Mouse (Mus musculus): Measurements from ENCODE around the gene Zcchc2. TPM values are rescaled to one million over a fixed set of nuclear protein-coding genes. Genes with fewer than 3 reads are reported as not detected.

The Zcchc2 gene
- polyA plus RNA-seq, 1 experiment from 2014 or later: 2.8 TPM

- H3K4me1 ChIP-seq (ENCODE audit: control insufficient read depth, insufficient read depth, low read length): peaks cover 30% of the 10 kb centered on the region
- H3K27ac ChIP-seq (replicated peaks; ENCODE audit: low read depth, low read length): no peak overlapping the region
- H3K4me3 ChIP-seq (ENCODE audit: low read depth, low read length): peak overlapping the region; percentile 80
- whole genome bisulfite sequencing: 4% methylated on average over 7 of the region's 7 CpGs
- H3K9me3 ChIP-seq (ENCODE audit: control insufficient read depth, low read length): no peaks in the 10 kb centered on the region
- ATAC-seq (ENCODE audit: low read depth) (no peak), DNase-seq (ENCODE audit: low spot score) (no peak)
- no peaks in the 10 kb centered on the region for H3K27me3 ChIP-seq (replicated peaks; ENCODE audit: control insufficient read depth, insufficient read depth, low read length)
- peak overlapping the region; percentile 81 for H3K9ac ChIP-seq (ENCODE audit: low read depth, low read length)
- no peaks in the 10 kb centered on the region for H3K36me3 ChIP-seq (ENCODE audit: control insufficient read depth, insufficient read depth, low read length)
- H3K4me2 ChIP-seq (ENCODE audit: low read depth, low read length): peak overlapping the region; percentile 99
Measured at GRCm38 (mm10) chr1:105993196-105993595, 3.0 kb downstream of the Zcchc2 start.

- peak; percentile 90 for DNase-seq (ENCODE audit: low spot score)
- H3K4me3 ChIP-seq (ENCODE audit: low read depth, low read length): peak overlapping the region; percentile 80
- H3K27ac ChIP-seq (replicated peaks; ENCODE audit: low read depth, low read length): no peak overlapping the region
- peak; percentile 60 for ATAC-seq (ENCODE audit: low read depth)
- no peaks in the 10 kb centered on the region for H3K27me3 ChIP-seq (replicated peaks; ENCODE audit: control insufficient read depth, insufficient read depth, low read length)
- H3K9me3 ChIP-seq (ENCODE audit: control insufficient read depth, low read length): no peaks in the 10 kb centered on the region
- WGBS: 1% methylated on average over 16 of the region's 37 CpGs
- peak overlapping the region; percentile 81 for H3K9ac ChIP-seq (ENCODE audit: low read depth, low read length)
- H3K4me1 ChIP-seq (ENCODE audit: control insufficient read depth, insufficient read depth, low read length): peaks cover 28% of the 10 kb centered on the region
- H3K4me2 ChIP-seq (ENCODE audit: low read depth, low read length): peak overlapping the region; percentile 99
- H3K36me3 ChIP-seq (ENCODE audit: control insufficient read depth, insufficient read depth, low read length): no peaks in the 10 kb centered on the region
Measured at GRCm38 (mm10) chr1:105993601-105994209, 3.5 kb downstream of the Zcchc2 start.

GRCm38 (mm10) chr1:105995966-105996365 lies 5.8 kb downstream of the Zcchc2 start:
- peaks cover 25% of the 10 kb centered on the region for H3K4me1 ChIP-seq (ENCODE audit: control insufficient read depth, insufficient read depth, low read length)
- no peaks in the 10 kb centered on the region for H3K9me3 ChIP-seq (ENCODE audit: control insufficient read depth, low read length)
- DNase-seq (ENCODE audit: low spot score): no peak
- no peak overlapping the region for H3K4me2 ChIP-seq (ENCODE audit: low read depth, low read length)
- H3K9ac ChIP-seq (ENCODE audit: low read depth, low read length): no peak overlapping the region
- H3K27ac ChIP-seq (replicated peaks; ENCODE audit: low read depth, low read length): no peak overlapping the region
- whole genome bisulfite sequencing: 83% methylated on average over 2 of the region's 2 CpGs
- ATAC-seq (ENCODE audit: low read depth): no peak
- no peaks in the 10 kb centered on the region for H3K36me3 ChIP-seq (ENCODE audit: control insufficient read depth, insufficient read depth, low read length)
- H3K27me3 ChIP-seq (replicated peaks; ENCODE audit: control insufficient read depth, insufficient read depth, low read length): no peaks in the 10 kb centered on the region
- H3K4me3 ChIP-seq (ENCODE audit: low read depth, low read length): no peak overlapping the region

GRCm38 (mm10) chr1:105997282-105997681 lies 7.1 kb downstream of the Zcchc2 start:
- no peak overlapping the region for H3K9ac ChIP-seq (ENCODE audit: low read depth, low read length)
- peak; percentile 11 for DNase-seq (ENCODE audit: low spot score)
- no peaks in the 10 kb centered on the region for H3K9me3 ChIP-seq (ENCODE audit: control insufficient read depth, low read length)
- H3K4me3 ChIP-seq (ENCODE audit: low read depth, low read length): no peak overlapping the region
- no peak overlapping the region for H3K4me2 ChIP-seq (ENCODE audit: low read depth, low read length)
- H3K36me3 ChIP-seq (ENCODE audit: control insufficient read depth, insufficient read depth, low read length): no peaks in the 10 kb centered on the region
- no peak for ATAC-seq (ENCODE audit: low read depth)
- H3K27ac ChIP-seq (replicated peaks; ENCODE audit: low read depth, low read length): no peak overlapping the region
- 48% methylated on average over 3 of the region's 3 CpGs for WGBS
- H3K27me3 ChIP-seq (replicated peaks; ENCODE audit: control insufficient read depth, insufficient read depth, low read length): no peaks in the 10 kb centered on the region
- peaks cover 18% of the 10 kb centered on the region for H3K4me1 ChIP-seq (ENCODE audit: control insufficient read depth, insufficient read depth, low read length)

- Histone ChIP-seq H3K4me2 (ENCODE audit: low read depth, low read length) (no peak overlapping the region), H3K9me3 (ENCODE audit: control insufficient read depth, low read length) (no peaks in the 10 kb centered on the region), H3K27ac (replicated peaks; ENCODE audit: low read depth, low read length) (no peak overlapping the region), H3K4me1 (ENCODE audit: control insufficient read depth, insufficient read depth, low read length) (no peaks in the 10 kb centered on the region), H3K4me3 (ENCODE audit: low read depth, low read length) (no peak overlapping the region), H3K36me3 (ENCODE audit: control insufficient read depth, insufficient read depth, low read length) (peaks cover 16% of the 10 kb centered on the region), H3K9ac (ENCODE audit: low read depth, low read length) (no peak overlapping the region), H3K27me3 (replicated peaks; ENCODE audit: control insufficient read depth, insufficient read depth, low read length) (no peaks in the 10 kb centered on the region)
- no peak for DNase-seq (ENCODE audit: low spot score)
- 88% methylated on average over 2 of the region's 2 CpGs for WGBS
- no peak for ATAC-seq (ENCODE audit: low read depth)
Measured at GRCm38 (mm10) chr1:105999802-106000201, 9.6 kb downstream of the Zcchc2 start.

- Histone ChIP-seq H3K27me3 (replicated peaks; ENCODE audit: control insufficient read depth, insufficient read depth, low read length) (no peaks in the 10 kb centered on the region), H3K27ac (replicated peaks; ENCODE audit: low read depth, low read length) (no peak overlapping the region), H3K4me2 (ENCODE audit: low read depth, low read length) (no peak overlapping the region), H3K4me1 (ENCODE audit: control insufficient read depth, insufficient read depth, low read length) (no peaks in the 10 kb centered on the region), H3K4me3 (ENCODE audit: low read depth, low read length) (no peak overlapping the region), H3K9me3 (ENCODE audit: control insufficient read depth, low read length) (no peaks in the 10 kb centered on the region), H3K36me3 (ENCODE audit: control insufficient read depth, insufficient read depth, low read length) (peaks cover 42% of the 10 kb centered on the region), H3K9ac (ENCODE audit: low read depth, low read length) (no peak overlapping the region)
- ATAC-seq (ENCODE audit: low read depth) (no peak), DNase-seq (ENCODE audit: low spot score) (no peak)
- WGBS: 78% methylated on average over 1 of the region's 1 CpGs
Measured at GRCm38 (mm10) chr1:106007581-106007980, 17.4 kb downstream of the Zcchc2 start.

- WGBS: 89% methylated on average over 7 of the region's 7 CpGs
- DNase-seq (ENCODE audit: low spot score): no peak
Measured at GRCm38 (mm10) chr1:106011097-106011496, 20.9 kb downstream of the Zcchc2 start.

GRCm38 (mm10) chr1:106013759-106014158 lies 23.6 kb downstream of the Zcchc2 start:
- no peaks in the 10 kb centered on the region for H3K27me3 ChIP-seq (replicated peaks; ENCODE audit: control insufficient read depth, insufficient read depth, low read length)
- 92% methylated on average over 2 of the region's 2 CpGs for WGBS
- no peak overlapping the region for H3K4me2 ChIP-seq (ENCODE audit: low read depth, low read length)
- no peak overlapping the region for H3K9ac ChIP-seq (ENCODE audit: low read depth, low read length)
- peaks cover 27% of the 10 kb centered on the region for H3K36me3 ChIP-seq (ENCODE audit: control insufficient read depth, insufficient read depth, low read length)
- no peak overlapping the region for H3K27ac ChIP-seq (replicated peaks; ENCODE audit: low read depth, low read length)
- ATAC-seq (ENCODE audit: low read depth) (no peak), DNase-seq (ENCODE audit: low spot score) (no peak)
- H3K4me3 ChIP-seq (ENCODE audit: low read depth, low read length): no peak overlapping the region
- H3K4me1 ChIP-seq (ENCODE audit: control insufficient read depth, insufficient read depth, low read length): no peaks in the 10 kb centered on the region
- no peaks in the 10 kb centered on the region for H3K9me3 ChIP-seq (ENCODE audit: control insufficient read depth, low read length)

More at GRCm38 (mm10) chr1:106011097-106011496, 20.9 kb downstream of the Zcchc2 start:
- H3K27me3 ChIP-seq (replicated peaks; ENCODE audit: control insufficient read depth, insufficient read depth, low read length): no peaks in the 10 kb centered on the region
- H3K9me3 ChIP-seq (ENCODE audit: control insufficient read depth, low read length): no peaks in the 10 kb centered on the region
- no peak overlapping the region for H3K4me3 ChIP-seq (ENCODE audit: low read depth, low read length)
- no peak overlapping the region for H3K4me2 ChIP-seq (ENCODE audit: low read depth, low read length)
- no peak overlapping the region for H3K27ac ChIP-seq (replicated peaks; ENCODE audit: low read depth, low read length)
- no peak overlapping the region for H3K9ac ChIP-seq (ENCODE audit: low read depth, low read length)
- no peaks in the 10 kb centered on the region for H3K4me1 ChIP-seq (ENCODE audit: control insufficient read depth, insufficient read depth, low read length)
- H3K36me3 ChIP-seq (ENCODE audit: control insufficient read depth, insufficient read depth, low read length): peaks cover 20% of the 10 kb centered on the region; the same call in 1 of the 2 replicates
- ATAC-seq (ENCODE audit: low read depth): no peak

GRCm38 (mm10) chr1:106016262-106016661 lies 26.1 kb downstream of the Zcchc2 start:
- peaks cover 49% of the 10 kb centered on the region for H3K36me3 ChIP-seq (ENCODE audit: control insufficient read depth, insufficient read depth, low read length)
- WGBS: 82% methylated on average over 6 of the region's 6 CpGs
- no peaks in the 10 kb centered on the region for H3K4me1 ChIP-seq (ENCODE audit: control insufficient read depth, insufficient read depth, low read length)

More at GRCm38 (mm10) chr1:106016262-106016661, 26.1 kb downstream of the Zcchc2 start:
- no peak overlapping the region for H3K27ac ChIP-seq (replicated peaks; ENCODE audit: low read depth, low read length)
- no peak for DNase-seq (ENCODE audit: low spot score)
- H3K9ac ChIP-seq (ENCODE audit: low read depth, low read length): no peak overlapping the region
- no peaks in the 10 kb centered on the region for H3K9me3 ChIP-seq (ENCODE audit: control insufficient read depth, low read length)
- H3K4me3 ChIP-seq (ENCODE audit: low read depth, low read length): no peak overlapping the region
- ATAC-seq (ENCODE audit: low read depth): no peak
- no peak overlapping the region for H3K4me2 ChIP-seq (ENCODE audit: low read depth, low read length)
- no peaks in the 10 kb centered on the region for H3K27me3 ChIP-seq (replicated peaks; ENCODE audit: control insufficient read depth, insufficient read depth, low read length)
